Mouse (Mus musculus) heart, postnatal 4 days (tissue): Measurements from ENCODE around the gene Kif21a. TPM values are rescaled to one million over a fixed set of nuclear protein-coding genes. Genes with fewer than 3 reads are reported as not detected.

Experiments
- DNase-seq: peaks from one replicate; pipeline ENCODE4 v3.0.0; 2021
- total RNA-seq, 2 experiments: library from RNA; stranded (reverse); gene quantifications; 2 replicates each; pipeline ENCODE4 v1.2.3; 2021

Kif21a gene
- total RNA-seq, 2 experiments from 2014 or later: 7.3 to 8.0 TPM

DNA sequence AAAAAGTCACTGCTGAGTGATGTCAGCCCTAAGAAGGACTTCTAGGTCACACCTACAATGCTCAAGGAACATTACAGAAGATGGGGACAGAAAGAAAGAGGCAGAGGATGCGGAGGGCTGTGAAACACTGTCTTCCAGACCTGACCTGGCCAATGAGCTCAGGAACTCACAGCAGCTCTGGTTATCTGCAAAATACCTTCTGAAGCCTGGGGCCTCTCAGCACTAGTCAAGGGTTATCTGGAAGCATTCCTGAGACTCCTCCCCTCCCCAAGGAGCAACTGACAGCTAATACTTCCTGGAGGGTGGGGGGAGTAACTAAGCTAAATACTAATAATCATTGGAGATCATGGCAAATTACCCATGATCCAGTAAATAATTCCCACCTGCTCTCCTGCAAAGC is 111.3 kb downstream of the Kif21a start:
- DNase-seq: no peak

DNA sequence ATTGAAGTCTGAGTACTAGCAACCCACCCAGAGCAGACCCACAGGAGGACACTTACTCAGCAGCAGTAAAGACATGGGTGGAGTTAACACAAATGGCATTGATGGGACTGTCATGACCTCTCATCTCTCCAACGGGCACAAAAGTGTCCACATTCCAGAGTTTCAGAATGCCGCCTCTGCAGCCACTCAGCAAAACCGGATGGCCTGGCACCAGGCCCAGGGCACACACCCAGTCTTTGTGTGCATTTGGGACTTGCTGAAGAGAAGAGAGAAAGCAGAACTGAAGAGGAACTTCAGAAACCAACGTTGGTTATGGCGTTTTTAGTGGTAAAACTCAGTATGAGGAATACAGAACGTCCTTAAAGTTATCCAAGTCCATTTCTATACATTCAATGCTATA is 114.2 kb downstream of the Kif21a start:
- peak; percentile 50 for DNase-seq

DNA sequence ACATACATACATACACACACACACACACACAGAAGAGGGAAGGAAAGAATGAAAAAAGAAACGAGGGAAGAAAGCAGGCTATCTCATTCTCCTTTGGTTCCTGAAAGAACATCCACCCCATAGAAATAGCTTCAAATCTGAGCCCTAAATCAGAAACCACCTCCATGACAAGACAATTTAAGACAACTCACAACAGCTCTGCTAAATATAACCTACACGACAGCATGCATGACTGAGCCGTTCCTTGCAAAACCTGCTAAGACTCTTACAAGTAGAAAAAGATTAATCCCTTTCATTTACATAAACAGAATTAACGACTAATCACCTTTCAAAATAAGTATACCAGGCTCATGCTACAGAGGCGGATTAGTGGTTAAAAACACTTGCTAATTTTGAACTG is 118.3 kb downstream of the Kif21a start:
- DNase-seq: no peak

DNA sequence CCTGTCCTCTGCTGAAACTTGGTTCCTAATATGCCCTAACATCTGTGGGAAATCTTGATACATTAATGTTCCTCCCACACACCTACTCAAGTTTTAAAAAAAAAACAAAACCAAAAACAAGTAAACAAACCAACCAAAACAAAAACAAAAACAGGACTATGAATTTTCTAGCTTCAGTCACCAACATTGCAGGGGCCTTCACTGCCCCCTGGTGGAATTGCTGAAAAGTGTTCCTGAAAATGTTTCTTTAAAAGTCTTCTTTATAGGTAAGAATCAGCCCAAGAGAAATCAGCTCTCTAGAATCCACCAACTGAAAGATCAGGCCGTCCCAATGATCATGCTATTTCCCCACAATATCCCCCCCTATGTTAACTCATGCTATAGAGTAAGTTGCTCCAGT is 120.7 kb downstream of the Kif21a start:
- peak; percentile 17 for DNase-seq

DNA sequence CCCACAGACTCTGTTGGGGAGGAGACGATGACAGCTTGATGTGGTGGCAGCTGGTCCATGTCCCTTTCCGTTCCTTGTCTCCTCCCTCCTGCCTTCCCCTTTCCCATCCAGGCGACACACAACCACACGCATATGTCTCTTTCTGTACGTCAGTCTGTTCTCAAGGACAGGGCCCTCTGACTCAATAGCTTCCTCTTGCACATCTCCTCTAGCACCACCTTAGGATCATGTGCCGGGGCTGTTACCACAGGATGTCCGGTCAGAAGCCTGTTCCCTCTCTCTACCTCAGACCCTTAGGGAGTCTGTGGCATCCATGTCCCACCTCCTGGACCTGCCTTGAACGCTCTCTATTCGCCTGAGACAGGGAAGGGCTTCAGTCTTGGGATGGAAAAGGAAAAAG is 153.3 kb downstream of the Kif21a start:
- no peak for DNase-seq

DNA sequence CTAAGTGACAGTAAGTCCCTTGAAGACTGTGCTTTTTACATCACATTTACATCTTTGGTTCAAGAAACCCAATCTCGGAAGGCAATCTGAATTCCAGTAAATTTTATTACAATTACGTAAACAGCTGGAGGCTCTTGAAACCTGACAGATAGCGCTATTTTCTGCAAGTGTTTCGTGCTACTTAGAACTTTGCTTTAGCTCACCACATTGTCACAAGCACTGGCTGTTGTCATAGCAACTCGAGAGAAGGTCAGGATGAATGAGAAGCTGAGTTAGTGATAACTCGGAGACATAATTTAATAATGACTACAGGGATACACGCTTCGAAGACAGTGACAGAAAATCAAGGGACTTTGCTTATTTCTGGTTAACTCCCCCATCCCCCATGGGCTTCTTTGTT is 162.3 kb downstream of the Kif21a start:
- no peak for DNase-seq

Other genes with a start within 250 kb of the Kif21a start
- 1 to 10 TPM; 1.2 to 1.4 TPM for gene Abcd2, start 141.9 kb upstream of the Kif21a start, total RNA-seq
- gene CN725425, start 149.5 kb upstream of the Kif21a start, total RNA-seq: not detected